Mouse (Mus musculus) liver, postnatal 0 days (tissue): ENCODE results near the gene Stpg4.

ENCODE experiments used
- CTCF ChIP-seq: sonication (generic); IDR thresholded peaks from 2 replicates; pipeline ENCODE4 v1.5.1; 2016; ENCODE audit warnings: antibody characterized with exemption, low read depth
- EP300 ChIP-seq: IDR thresholded peaks from 2 replicates; pipeline ENCODE4 v1.6.1; 2016; ENCODE audit warnings: antibody characterized with exemption, low read depth, mild to moderate bottlenecking

DNA sequence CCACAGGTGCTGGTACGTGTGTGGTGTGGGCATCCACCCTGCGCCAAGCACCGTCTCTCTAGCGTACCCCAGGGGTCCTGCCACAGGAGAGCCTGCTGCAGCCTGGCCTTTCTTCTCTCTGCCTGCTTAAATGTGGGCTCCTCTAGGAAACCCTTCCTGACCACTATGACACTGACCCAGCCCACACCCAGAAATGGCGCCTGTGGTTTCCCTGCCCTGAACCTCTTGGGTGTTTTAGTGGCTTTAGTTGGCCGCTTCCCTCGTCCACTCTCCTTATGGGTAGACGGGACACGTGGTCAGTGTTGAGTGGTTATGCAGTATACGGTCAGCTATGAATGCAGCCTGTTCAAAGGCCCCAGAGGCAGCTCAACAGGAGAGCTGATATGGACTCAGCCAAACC is 59.1 kb downstream of the Stpg4 start:
- no peak for TF ChIP-seq CTCF
- TF ChIP-seq EP300, result no peak
